Mouse (Mus musculus) forebrain, embryonic 14.5 days (tissue): Measurements from ENCODE around the gene Noct. TPM values are rescaled to one million over a fixed set of nuclear protein-coding genes. Genes with fewer than 3 reads are reported as not detected.
A peak's percentile ranks its signal among the peaks of the same experiment; 100 is the strongest.

Source experiments
- ATAC-seq: fragments of 200-750 bp; cut with Nextera tagmentation; 2 replicates; pipeline ENCODE4 v1.8.0; 2017; ENCODE audit warnings: mild to moderate bottlenecking, moderate library complexity
- DNase-seq: peaks from one replicate; pipeline ENCODE4 v3.0.0-alpha.2; 2015; ENCODE audit warnings: low spot score
- H3K27ac ChIP-seq: fragments of 300-500 bp; sonication (generic); 2 replicates; pipeline ENCODE4 v1.5.1; 2014; ENCODE audit warnings: low read depth, mild to moderate bottlenecking, control low read depth, low read length, moderate library complexity
- H3K27me3 ChIP-seq: fragments of 300-500 bp; sonication (generic); replicated peaks from 2 replicates; pipeline ENCODE4 v1.6.1; 2014; ENCODE audit warnings: low read length, control low read depth, mixed read lengths; ENCODE audit not compliant: control insufficient read depth, insufficient read depth
- H3K36me3 ChIP-seq: fragments of 300-500 bp; sonication (generic); 2 replicates; pipeline ENCODE4 v1.6.1; 2014; ENCODE audit warnings: low read length, control low read depth; ENCODE audit not compliant: control insufficient read depth, insufficient read depth
- H3K4me1 ChIP-seq: fragments of 300-500 bp; sonication (generic); 2 replicates; pipeline ENCODE4 v1.6.1; 2014; ENCODE audit warnings: antibody characterized with exemption, low read length, control low read depth; ENCODE audit not compliant: control insufficient read depth, insufficient read depth
- H3K4me2 ChIP-seq: fragments of 300-500 bp; sonication (generic); 2 replicates; pipeline ENCODE4 v1.6.1; 2014; ENCODE audit warnings: mild to moderate bottlenecking, control low read depth, low read length
- H3K4me3 ChIP-seq: fragments of 300-500 bp; sonication (generic); 2 replicates; pipeline ENCODE4 v1.5.1; 2014; ENCODE audit warnings: low read depth, low read length, control low read depth
- H3K9ac ChIP-seq: fragments of 300-500 bp; sonication (generic); 2 replicates; pipeline ENCODE4 v1.6.1; 2014; ENCODE audit warnings: mild to moderate bottlenecking, low read length, control low read depth, moderate library complexity
- H3K9me3 ChIP-seq: fragments of 300-500 bp; sonication (generic); replicated peaks from 2 replicates; pipeline ENCODE4 v1.6.1; 2016; ENCODE audit warnings: low read length, control low read depth, mixed read lengths; ENCODE audit not compliant: control insufficient read depth
- WGBS: fragments of 180-500 bp; shearing (Covaris S2); extraction: QIAGEN DNeasy Blood & Tissue Kit; methylation state at CpG from one replicate; pipeline ENCODE4 v1.1.7; 2014; 5-methylcytosine and 5-hydroxymethylcytosine counted together
- polyA plus RNA-seq: library from polyadenylated mRNA; unstranded; fragments of >200 nt; fragmentation: Nextera tagmentation; extraction: Ambion mirVana; gene quantifications from 2 replicates; pipeline ENCODE4 v1.2.1, GENCODE M21; 2014

Noct gene
- polyA plus RNA-seq, 1 experiment from 2014 or later, result 15.6 TPM

DNA sequence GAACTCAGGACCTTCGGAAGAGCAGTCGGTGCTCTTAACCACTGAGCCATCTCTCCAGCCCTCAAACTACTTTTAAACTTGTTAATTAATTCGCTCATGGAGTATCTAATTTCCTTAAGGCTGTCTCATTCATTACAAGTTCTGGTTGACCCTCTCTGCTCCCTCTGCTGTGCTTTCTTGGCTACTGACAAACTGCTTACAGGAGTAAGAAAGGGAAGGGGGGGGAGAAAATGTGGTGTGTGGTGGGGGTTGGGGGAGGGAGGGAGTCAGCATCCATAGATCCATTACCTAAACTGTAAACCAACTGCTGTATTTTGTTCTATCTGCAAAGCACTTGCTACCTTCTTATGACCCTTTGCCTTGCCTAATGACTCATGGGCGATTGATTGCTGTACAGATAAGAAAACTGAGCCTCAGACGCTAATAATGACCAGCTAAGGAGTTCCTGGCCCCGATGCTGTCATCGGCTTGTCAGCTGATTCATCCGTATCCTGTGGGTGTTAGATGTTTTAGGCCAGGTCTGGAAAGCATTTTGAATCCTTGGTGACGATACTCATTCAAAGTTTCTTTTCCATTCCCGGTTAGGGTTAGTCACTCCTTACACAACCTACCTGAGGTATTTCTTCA, 1.3 kb upstream of the Noct start:
- Histone ChIP-seq H3K4me3 (no peak overlapping the region), H3K27me3 (no peaks in the 10 kb centered on the region), H3K27ac (no peak overlapping the region), H3K36me3 (no peaks in the 10 kb centered on the region), H3K4me2 (no peak overlapping the region), H3K9me3 (no peaks in the 10 kb centered on the region), H3K4me1 (peaks cover 6% of the 10 kb centered on the region; the same call in 1 of the 2 replicates), H3K9ac (no peak overlapping the region)
- DNase-seq (no peak), ATAC-seq (no peak)
- 67% methylated on average over 10 of the region's 10 CpGs for WGBS

DNA sequence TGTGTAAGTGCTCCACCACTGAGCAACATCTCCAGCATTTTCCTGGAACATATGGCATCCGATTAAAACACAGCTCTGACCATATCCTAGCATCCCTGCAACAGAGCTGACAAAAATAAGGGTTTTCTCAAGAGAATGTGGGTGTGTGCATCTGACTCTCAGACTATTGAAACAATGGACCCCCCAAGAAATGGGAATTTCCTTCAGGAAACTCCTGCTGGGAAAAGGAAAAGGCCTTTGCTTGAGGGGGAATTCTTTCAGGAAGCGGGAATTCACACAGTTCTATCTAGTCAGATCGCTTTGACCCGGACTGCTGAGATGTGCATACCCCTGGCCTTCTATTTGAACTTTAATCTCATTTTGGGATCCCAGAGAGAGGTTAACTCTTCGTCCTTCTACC, 691 bp upstream of the Noct start:
- H3K9me3 ChIP-seq, result no peaks in the 10 kb centered on the region
- H3K27me3 ChIP-seq, result no peaks in the 10 kb centered on the region
- no peak for ATAC-seq
- peak; percentile 6 for DNase-seq
- 24% methylated on average over 5 of the region's 5 CpGs for WGBS
- peaks cover 6% of the 10 kb centered on the region; the same call in 1 of the 2 replicates for H3K4me1 ChIP-seq
- peak overlapping the region; percentile 74 for H3K4me2 ChIP-seq
- no peaks in the 10 kb centered on the region for H3K36me3 ChIP-seq
- peak overlapping the region; percentile 91; the same call in 1 of the 2 replicates for H3K4me3 ChIP-seq
- no peak overlapping the region for H3K27ac ChIP-seq
- no peak overlapping the region for H3K9ac ChIP-seq

DNA sequence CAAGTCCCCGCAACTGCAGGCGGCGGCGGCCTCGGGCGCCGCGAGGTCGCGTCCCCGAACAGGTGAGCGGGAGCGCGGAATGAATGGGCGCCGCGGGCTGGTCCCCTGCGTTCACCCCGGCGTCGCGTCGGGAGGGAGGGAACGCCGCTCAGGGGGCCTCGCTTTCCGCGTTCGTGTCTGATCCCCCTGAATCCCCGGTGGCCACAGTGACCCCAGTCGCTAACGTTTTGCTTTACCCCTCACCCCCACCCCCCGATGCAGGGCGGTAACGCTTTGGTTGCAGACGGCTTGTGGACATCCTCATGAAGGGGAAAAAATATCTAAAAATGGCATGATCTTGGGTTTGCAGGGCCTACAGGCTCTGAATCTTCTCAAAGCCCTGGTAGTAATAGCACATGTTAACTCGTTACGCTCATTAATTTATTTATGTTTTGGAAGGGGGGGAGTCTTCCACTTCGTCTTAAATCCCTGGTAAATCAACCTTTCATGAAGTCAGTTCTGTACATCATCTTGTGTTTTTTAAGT, 1.0 kb downstream of the Noct start:
- H3K36me3 ChIP-seq, result no peaks in the 10 kb centered on the region
- H3K4me1 ChIP-seq, result peaks cover 6% of the 10 kb centered on the region; the same call in 1 of the 2 replicates
- H3K9me3 ChIP-seq, result no peaks in the 10 kb centered on the region
- H3K27me3 ChIP-seq, result no peaks in the 10 kb centered on the region
- peak overlapping the region; percentile 91 for H3K4me3 ChIP-seq
- under 1% methylated on average over 29 of the region's 39 CpGs for WGBS
- no peak for DNase-seq
- H3K4me2 ChIP-seq, result peak overlapping the region; percentile 74
- H3K27ac ChIP-seq, result peak overlapping the region; percentile 98
- no peak for ATAC-seq
- H3K9ac ChIP-seq, result peak overlapping the region; percentile 92

DNA sequence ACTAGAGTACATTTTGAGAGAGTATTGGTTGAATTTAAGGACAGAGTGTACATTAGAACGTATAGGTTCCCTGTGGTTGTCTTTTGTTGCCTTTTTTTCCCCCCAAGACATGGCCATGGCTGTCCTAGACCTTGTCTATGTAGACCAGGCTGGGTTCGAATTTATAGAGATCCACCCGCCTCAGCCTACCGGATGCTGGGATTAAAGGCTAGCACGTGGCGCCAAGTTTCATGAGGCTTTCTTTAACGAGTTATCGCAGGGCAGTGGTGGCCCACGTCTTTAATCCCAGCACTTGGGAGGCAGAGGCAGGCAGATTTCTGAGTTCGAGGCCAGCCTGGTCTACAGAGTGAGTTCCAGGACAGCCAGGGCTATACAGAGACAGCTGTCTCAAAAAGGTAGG, 1.7 kb downstream of the Noct start:
- Histone ChIP-seq H3K4me1 (peaks cover 6% of the 10 kb centered on the region; the same call in 1 of the 2 replicates), H3K9ac (no peak overlapping the region; the same call in 1 of the 2 replicates), H3K4me3 (peak overlapping the region; percentile 91), H3K9me3 (no peaks in the 10 kb centered on the region), H3K27ac (no peak overlapping the region), H3K4me2 (peak overlapping the region; percentile 74), H3K36me3 (no peaks in the 10 kb centered on the region), H3K27me3 (no peaks in the 10 kb centered on the region)
- no peak for DNase-seq
- WGBS, result 95% methylated on average over 10 of the region's 10 CpGs
- no peak for ATAC-seq

DNA sequence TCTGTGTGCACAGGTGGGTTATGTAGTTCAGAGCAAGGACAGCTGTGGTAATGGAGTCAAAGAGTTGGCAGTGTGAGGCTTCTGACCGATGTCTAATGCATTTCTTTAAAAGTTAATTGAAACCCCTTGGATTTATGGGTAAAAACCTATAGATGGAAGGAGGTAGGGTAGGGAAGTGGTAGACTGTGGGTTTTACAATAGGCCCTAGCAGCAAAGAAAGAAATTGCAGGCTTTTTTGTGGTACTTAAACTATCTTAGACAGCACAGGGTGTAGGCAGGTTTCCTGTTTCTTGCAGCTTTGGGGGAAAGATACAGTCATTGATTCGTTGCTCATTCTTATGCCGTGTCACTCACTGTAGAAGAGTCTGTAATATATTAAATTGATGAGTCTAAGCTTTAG, 2.4 kb downstream of the Noct start:
- Histone ChIP-seq H3K9ac (no peak overlapping the region), H3K27me3 (no peaks in the 10 kb centered on the region), H3K4me2 (0 out of 2 replicates have a peak overlapping the region, but pooled peaks have one; percentile 74), H3K36me3 (no peaks in the 10 kb centered on the region), H3K27ac (no peak overlapping the region), H3K4me1 (peaks cover 6% of the 10 kb centered on the region; the same call in 1 of the 2 replicates), H3K9me3 (no peaks in the 10 kb centered on the region), H3K4me3 (no peak overlapping the region)
- no peak for ATAC-seq
- 89% methylated on average over 3 of the region's 3 CpGs for WGBS
- DNase-seq, result no peak

DNA sequence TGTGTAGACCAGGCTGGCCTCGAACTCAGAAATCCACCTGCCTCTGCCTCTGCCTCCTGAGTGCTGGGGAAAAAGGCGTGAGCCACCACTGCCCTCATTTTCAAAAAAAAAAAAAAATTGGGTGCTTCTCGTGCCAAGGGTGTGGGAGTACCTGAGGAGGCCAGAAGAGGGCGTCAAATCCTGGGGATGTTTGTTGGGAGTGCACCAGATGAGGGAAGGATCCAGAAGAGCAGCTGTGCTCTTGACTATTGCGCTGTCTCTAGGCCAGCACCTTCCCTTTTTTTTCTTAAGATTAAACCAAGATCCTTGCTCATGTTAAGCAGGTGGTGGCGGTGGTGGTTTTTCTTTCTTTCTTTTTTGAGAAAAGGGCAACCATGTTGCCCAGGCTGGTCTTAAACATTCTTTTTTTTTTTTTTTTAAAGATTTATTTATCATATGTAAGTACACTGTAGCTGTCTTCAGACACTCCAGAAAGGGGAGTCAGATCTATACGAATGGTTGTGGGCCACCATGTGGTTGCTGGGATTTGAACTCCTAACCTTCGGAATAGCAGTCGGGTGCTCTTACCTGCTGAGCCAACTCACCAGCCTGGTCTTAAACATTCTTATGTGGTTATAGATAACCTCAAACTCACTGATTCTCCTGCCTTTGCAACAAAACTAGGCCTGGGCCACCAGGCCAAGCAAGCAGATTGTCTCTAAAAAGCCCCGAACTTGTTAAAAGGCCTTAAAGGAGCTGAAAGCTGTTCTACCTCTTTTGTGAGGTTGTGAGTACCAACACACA, 4.0 kb downstream of the Noct start:
- ATAC-seq (no peak), DNase-seq (no peak)
- Histone ChIP-seq H3K9me3 (no peaks in the 10 kb centered on the region), H3K4me2 (no peak overlapping the region), H3K4me3 (no peak overlapping the region), H3K9ac (no peak overlapping the region), H3K27me3 (no peaks in the 10 kb centered on the region), H3K36me3 (no peaks in the 10 kb centered on the region), H3K4me1 (peaks cover 6% of the 10 kb centered on the region; the same call in 1 of the 2 replicates), H3K27ac (no peak overlapping the region)
- WGBS, result 77% methylated on average over 10 of the region's 10 CpGs

DNA sequence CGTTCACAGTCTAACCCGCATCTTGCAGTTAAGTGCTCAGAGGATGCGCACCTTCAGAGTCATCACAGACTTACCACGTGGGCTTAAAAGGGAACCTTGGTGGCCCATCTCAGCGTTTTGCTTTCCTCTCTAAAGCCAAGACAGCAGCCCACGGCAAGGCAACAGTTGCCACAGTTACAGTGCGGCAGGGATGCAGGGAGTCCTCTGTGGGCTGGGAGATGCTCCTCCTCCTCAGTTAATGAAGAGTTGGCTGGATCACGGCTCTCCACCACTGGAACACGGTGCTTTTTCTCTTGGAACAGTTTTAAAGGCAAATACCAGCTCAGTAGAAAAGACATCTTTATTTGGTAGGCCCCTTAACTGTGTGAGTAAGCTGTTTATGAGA, 4.6 kb downstream of the Noct start:
- H3K4me2 ChIP-seq, result no peak overlapping the region
- H3K27me3 ChIP-seq, result no peaks in the 10 kb centered on the region
- ATAC-seq (no peak), DNase-seq (no peak)
- 75% methylated on average over 9 of the region's 9 CpGs for WGBS
- H3K4me3 ChIP-seq, result no peak overlapping the region
- no peak overlapping the region for H3K9ac ChIP-seq
- no peak overlapping the region; the same call in 1 of the 2 replicates for H3K27ac ChIP-seq
- peaks cover 6% of the 10 kb centered on the region; the same call in 1 of the 2 replicates for H3K4me1 ChIP-seq
- no peaks in the 10 kb centered on the region for H3K36me3 ChIP-seq
- no peaks in the 10 kb centered on the region for H3K9me3 ChIP-seq

DNA sequence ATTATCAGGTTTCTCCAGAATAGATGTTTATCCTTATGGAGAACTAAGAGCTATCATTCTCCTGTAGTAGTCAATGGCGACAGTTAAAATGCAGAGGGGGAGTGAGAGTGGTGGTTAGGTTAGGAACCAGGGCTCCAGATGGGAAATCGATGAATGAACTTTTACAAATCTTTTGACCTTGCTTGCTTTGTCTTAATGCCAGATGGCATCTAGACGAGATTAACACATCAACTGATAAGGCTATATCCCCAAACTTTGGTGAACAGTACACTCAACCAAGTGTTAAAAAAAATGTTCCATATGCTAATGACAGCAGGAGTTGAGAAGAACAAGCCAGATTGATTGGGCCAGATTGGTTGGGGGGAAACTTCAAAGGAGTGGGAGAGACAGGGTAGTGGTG, 5.0 kb downstream of the Noct start:
- Histone ChIP-seq H3K36me3 (no peaks in the 10 kb centered on the region), H3K27ac (no peak overlapping the region), H3K9me3 (no peaks in the 10 kb centered on the region), H3K9ac (no peak overlapping the region), H3K4me2 (no peak overlapping the region), H3K27me3 (no peaks in the 10 kb centered on the region), H3K4me3 (no peak overlapping the region), H3K4me1 (peaks cover 4% of the 10 kb centered on the region; the same call in 1 of the 2 replicates)
- no peak for ATAC-seq
- WGBS, result 70% methylated on average over 3 of the region's 3 CpGs
- peak; percentile 31 for DNase-seq
